Mouse (Mus musculus) ES-Bruce4 (cell line): ENCODE data around the gene Phlpp1. TPM values are rescaled to one million over a fixed set of nuclear protein-coding genes. Genes with fewer than 3 reads are reported as not detected.

Experiments used
- H3K27ac ChIP-seq: 2 replicates; pipeline ENCODE4 v1.5.1; 2012; ENCODE audit warnings: low read length, inconsistent platforms; ENCODE audit not compliant: insufficient read depth
- H3K27me3 ChIP-seq: 2 replicates; pipeline ENCODE4 v1.6.1; 2012; ENCODE audit warnings: mild to moderate bottlenecking, low read length, inconsistent platforms; ENCODE audit not compliant: control insufficient read depth, poor library complexity, insufficient read depth, severe bottlenecking
- H3K36me3 ChIP-seq: 2 replicates; pipeline ENCODE4 v1.6.1; 2012; ENCODE audit warnings: inconsistent platforms, mild to moderate bottlenecking, low read length, moderate library complexity; ENCODE audit not compliant: control insufficient read depth, poor library complexity, insufficient read depth, severe bottlenecking
- H3K4me1 ChIP-seq: one replicate; pipeline ENCODE4 v1.8.1; 2011; ENCODE audit warnings: low read length; ENCODE audit not compliant: control insufficient read depth, insufficient read depth
- H3K4me3 ChIP-seq: 2 replicates; pipeline ENCODE4 v1.5.1; 2011; ENCODE audit warnings: low read depth, mild to moderate bottlenecking, low read length
- H3K9ac ChIP-seq: 2 replicates; pipeline ENCODE4 v1.6.1; 2012; ENCODE audit warnings: low read depth, mild to moderate bottlenecking, inconsistent platforms; ENCODE audit not compliant: poor library complexity, severe bottlenecking
- H3K9me3 ChIP-seq: replicated peaks from 2 replicates; pipeline ENCODE4 v1.6.1; 2012; ENCODE audit warnings: mild to moderate bottlenecking, low read length, inconsistent platforms; ENCODE audit not compliant: control insufficient read depth, poor library complexity, insufficient read depth, severe bottlenecking
- CTCF ChIP-seq: IDR thresholded peaks from one replicate; pipeline ENCODE4 v1.8.1; 2011; ENCODE audit warnings: low read depth, low read length
- EP300 ChIP-seq: IDR thresholded peaks from 2 replicates; pipeline ENCODE4 v1.6.1; 2011; ENCODE audit warnings: low read depth, low read length; ENCODE audit not compliant: insufficient read depth
- POLR2A ChIP-seq: IDR thresholded peaks from one replicate; pipeline ENCODE4 v1.8.1; 2011; ENCODE audit warnings: low read length; ENCODE audit not compliant: insufficient read depth
- polyA plus RNA-seq: library from polyadenylated mRNA; stranded (reverse); fragments of >200 nt; gene quantifications from 2 replicates; pipeline ENCODE4 v1.2.4, GENCODE M21; 2011; ENCODE audit warnings: low read depth; ENCODE audit not compliant: missing spikeins, insufficient read depth, insufficient read length

The Phlpp1 gene
- polyA plus RNA-seq, 1 experiment = 13.4 TPM

GRCm38 (mm10) chr1:106380465-106380864, 208.9 kb downstream of the Phlpp1 start:
- H3K4me1 ChIP-seq = no peaks in the 10 kb centered on the region
- H3K9me3 ChIP-seq = no peaks in the 10 kb centered on the region
- no peak overlapping the region for H3K27ac ChIP-seq
- no peak overlapping the region for H3K4me3 ChIP-seq
- H3K27me3 ChIP-seq = no peaks in the 10 kb centered on the region
- TF ChIP-seq CTCF (no peak), EP300 (no peak), POLR2A (no peak)
- H3K9ac ChIP-seq = no peak overlapping the region
- no peaks in the 10 kb centered on the region for H3K36me3 ChIP-seq

- no peak overlapping the region for H3K4me3 ChIP-seq
- no peaks in the 10 kb centered on the region for H3K27me3 ChIP-seq
- no peak overlapping the region for H3K27ac ChIP-seq
- no peaks in the 10 kb centered on the region for H3K4me1 ChIP-seq
- H3K9me3 ChIP-seq = no peaks in the 10 kb centered on the region
- no peak for TF ChIP-seq CTCF
- TF ChIP-seq EP300 = no peak
- TF ChIP-seq POLR2A = no peak
- no peak overlapping the region for H3K9ac ChIP-seq
- no peaks in the 10 kb centered on the region for H3K36me3 ChIP-seq
Measured at GRCm38 (mm10) chr1:106386542-106386941, 215.0 kb downstream of the Phlpp1 start.

- no peak for TF ChIP-seq POLR2A
- no peak for TF ChIP-seq CTCF
- TF ChIP-seq EP300 = no peak
- Histone ChIP-seq H3K27me3 (no peaks in the 10 kb centered on the region), H3K36me3 (no peaks in the 10 kb centered on the region), H3K9me3 (no peaks in the 10 kb centered on the region), H3K9ac (no peak overlapping the region), H3K4me1 (no peaks in the 10 kb centered on the region), H3K4me3 (no peak overlapping the region), H3K27ac (no peak overlapping the region)
Measured at GRCm38 (mm10) chr1:106387264-106387663, 215.7 kb downstream of the Phlpp1 start.

- Histone ChIP-seq H3K4me3 (no peak overlapping the region), H3K9me3 (no peaks in the 10 kb centered on the region), H3K36me3 (no peaks in the 10 kb centered on the region), H3K27me3 (no peaks in the 10 kb centered on the region), H3K9ac (no peak overlapping the region), H3K27ac (no peak overlapping the region), H3K4me1 (no peaks in the 10 kb centered on the region)
- TF ChIP-seq CTCF (peak; percentile 74), EP300 (no peak)
Measured at GRCm38 (mm10) chr1:106389673-106390072, 218.1 kb downstream of the Phlpp1 start.

GRCm38 (mm10) chr1:106393072-106393471, 221.5 kb downstream of the Phlpp1 start:
- no peak for TF ChIP-seq CTCF
- TF ChIP-seq EP300 = no peak
- TF ChIP-seq POLR2A = no peak
- H3K4me1 ChIP-seq = no peaks in the 10 kb centered on the region
- H3K27ac ChIP-seq = no peak overlapping the region
- no peaks in the 10 kb centered on the region for H3K9me3 ChIP-seq
- no peaks in the 10 kb centered on the region for H3K27me3 ChIP-seq
- no peaks in the 10 kb centered on the region for H3K36me3 ChIP-seq
- H3K4me3 ChIP-seq = no peak overlapping the region
- no peak overlapping the region for H3K9ac ChIP-seq

GRCm38 (mm10) chr1:106394678-106395077, 223.1 kb downstream of the Phlpp1 start:
- TF ChIP-seq CTCF (no peak), POLR2A (no peak), EP300 (no peak)
- Histone ChIP-seq H3K4me3 (no peak overlapping the region), H3K27ac (no peak overlapping the region), H3K36me3 (no peaks in the 10 kb centered on the region), H3K4me1 (no peaks in the 10 kb centered on the region), H3K27me3 (no peaks in the 10 kb centered on the region), H3K9me3 (no peaks in the 10 kb centered on the region), H3K9ac (no peak overlapping the region)
